Mouse (Mus musculus): Measurements from ENCODE around the gene Jmjd1c.

DNA sequence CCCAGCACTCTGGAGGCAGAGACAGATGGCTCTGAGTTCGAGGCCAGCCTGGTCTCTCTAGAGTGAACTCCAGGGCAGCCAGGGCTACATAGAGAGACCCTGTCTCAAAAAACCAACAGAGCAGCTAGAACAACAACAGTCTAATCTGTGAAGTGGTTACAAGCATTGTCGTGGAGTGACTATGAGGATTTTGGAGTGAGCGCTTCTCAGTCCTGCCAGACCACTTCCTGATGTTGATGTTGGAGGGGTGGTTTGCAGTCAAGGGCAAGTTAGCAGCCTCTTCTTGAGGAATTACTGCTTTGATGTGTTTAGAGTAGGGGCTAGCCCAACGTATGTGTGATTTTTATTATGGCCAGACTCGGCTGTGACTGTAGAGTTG is 15.9 kb downstream of the Jmjd1c start:
- no peak for TF ChIP-seq CTCF (IDR thresholded peaks at IDR 0.05; ENCODE audit: extremely low read depth, insufficient read length, insufficient replicate concordance, low read depth, low read length)
- TF ChIP-seq POLR2A (IDR thresholded peaks at IDR 0.05; ENCODE audit: low read depth, low read length) = no peak

Measured in small intestine, adult 2 months (tissue).